Mouse (Mus musculus): ENCODE measurements at regions not wholly inside any gene's neighbourhood (a gene's known extent, or its start where the extent isn't known, plus 50 kb on each side); places are given as distances from the start of the nearest gene placed in this dataset.

GRCm38 (mm10) chr9:51507265-51507913 is 178.7 kb upstream of the 1810046K07Rik start:
- TF ChIP-seq CTCF (conservative IDR thresholded peaks at IDR 0.05 in 1 of 2, IDR thresholded peaks at IDR 0.05 in 1 of 2; ENCODE audit: low read depth in 2 of 2, low read length in 2 of 2) (no peak), POLR2AphosphoS2 (IDR thresholded peaks at IDR 0.05; ENCODE audit: low read depth, low read length) (no peak), EP300 (IDR thresholded peaks at IDR 0.05; ENCODE audit: low read length) (peak; percentile 60), TCF12 (IDR thresholded peaks at IDR 0.05; ENCODE audit: low read depth, low read length) (no peak), CHD1 (IDR thresholded peaks at IDR 0.05; ENCODE audit: low read depth, low read length) (no peak), POLR2A (IDR thresholded peaks at IDR 0.05; ENCODE audit: low read depth, low read length) (no peak), MXI1 (IDR thresholded peaks at IDR 0.05; ENCODE audit: low read depth, low read length) (no peak), ZKSCAN1 (IDR thresholded peaks at IDR 0.05; ENCODE audit: borderline replicate concordance, low read depth, low read length) (no peak), NRF1 (IDR thresholded peaks at IDR 0.05; ENCODE audit: low read depth, low read length) (no peak), ZC3H11A (IDR thresholded peaks at IDR 0.05; ENCODE audit: low read depth, low read length) (no peak), MEF2A (IDR thresholded peaks at IDR 0.05; ENCODE audit: borderline replicate concordance, low read depth, low read length) (peak; percentile 90)
